Mouse (Mus musculus) midbrain, postnatal 0 days (tissue): ENCODE data around the gene Chrm3. TPM values are rescaled to one million over a fixed set of nuclear protein-coding genes. Genes with fewer than 3 reads are reported as not detected.

Experiments used
- ATAC-seq: fragments of 200-750 bp; cut with Nextera tagmentation; 2 replicates; pipeline ENCODE4 v1.8.0; 2017; ENCODE audit warnings: moderate number of reproducible peaks, mild to moderate bottlenecking, moderate TSS enrichment, moderate library complexity; ENCODE audit not compliant: low FRiP score
- DNase-seq: peaks from one replicate; pipeline ENCODE4 v3.0.0-alpha.2; 2015; ENCODE audit warnings: low spot score
- H3K27ac ChIP-seq: fragments of 300-500 bp; sonication (generic); 2 replicates; pipeline ENCODE4 v1.5.1; 2014; ENCODE audit warnings: low read depth, mild to moderate bottlenecking, low read length, mixed read lengths
- H3K27me3 ChIP-seq: fragments of 300-500 bp; sonication (generic); 2 replicates; pipeline ENCODE4 v1.6.1; 2014; ENCODE audit warnings: low read length, control low read depth, mixed read lengths; ENCODE audit not compliant: insufficient read depth
- H3K36me3 ChIP-seq: fragments of 300-500 bp; sonication (generic); 2 replicates; pipeline ENCODE4 v1.6.1; 2014; ENCODE audit warnings: low read length, control low read depth, mixed read lengths; ENCODE audit not compliant: insufficient read depth
- H3K4me1 ChIP-seq: fragments of 300-500 bp; sonication (generic); 2 replicates; pipeline ENCODE4 v1.6.1; 2014; ENCODE audit warnings: mild to moderate bottlenecking, control low read depth, antibody characterized with exemption, low read length, mixed read lengths; ENCODE audit not compliant: insufficient read depth
- H3K4me2 ChIP-seq: fragments of 300-500 bp; sonication (generic); 2 replicates; pipeline ENCODE4 v1.6.1; 2014; ENCODE audit warnings: low read depth, mild to moderate bottlenecking, low read length, mixed read lengths; ENCODE audit not compliant: poor library complexity, severe bottlenecking
- H3K4me3 ChIP-seq: fragments of 300-500 bp; sonication (generic); 2 replicates; pipeline ENCODE4 v1.5.1; 2014; ENCODE audit warnings: low read depth, mild to moderate bottlenecking, low read length, moderate library complexity
- H3K9ac ChIP-seq: fragments of 300-500 bp; sonication (generic); replicated peaks from 2 replicates; pipeline ENCODE4 v1.6.1; 2014; ENCODE audit warnings: mild to moderate bottlenecking, low read length, moderate library complexity, mixed read lengths; ENCODE audit not compliant: poor library complexity, severe bottlenecking
- H3K9me3 ChIP-seq: fragments of 300-500 bp; sonication (generic); 2 replicates; pipeline ENCODE4 v1.6.1; 2016; ENCODE audit warnings: low read length, control low read depth
- CTCF ChIP-seq: IDR thresholded peaks from 2 replicates; pipeline ENCODE4 v1.5.1; 2016; ENCODE audit warnings: antibody characterized with exemption, mild to moderate bottlenecking
- WGBS: fragments of 180-500 bp; shearing (Covaris S2); extraction: QIAGEN DNeasy Blood & Tissue Kit; methylation state at CpG from one replicate; pipeline ENCODE4 v1.1.7; 2014; 5-methylcytosine and 5-hydroxymethylcytosine counted together
- polyA plus RNA-seq: library from polyadenylated mRNA; unstranded; fragments of >200 nt; fragmentation: Nextera tagmentation; extraction: Ambion mirVana; gene quantifications from 2 replicates; pipeline ENCODE4 v1.2.1, GENCODE M21; 2015
- total RNA-seq: library from RNA; depleted of rRNA; stranded (reverse); fragments of >200 nt; gene quantifications from 2 replicates; pipeline ENCODE4 v1.2.3, GENCODE M21; 2014

Chrm3 gene
- total and polyA plus RNA-seq, 2 experiments from 2014 or later = 3.9 to 27.3 TPM

DNA sequence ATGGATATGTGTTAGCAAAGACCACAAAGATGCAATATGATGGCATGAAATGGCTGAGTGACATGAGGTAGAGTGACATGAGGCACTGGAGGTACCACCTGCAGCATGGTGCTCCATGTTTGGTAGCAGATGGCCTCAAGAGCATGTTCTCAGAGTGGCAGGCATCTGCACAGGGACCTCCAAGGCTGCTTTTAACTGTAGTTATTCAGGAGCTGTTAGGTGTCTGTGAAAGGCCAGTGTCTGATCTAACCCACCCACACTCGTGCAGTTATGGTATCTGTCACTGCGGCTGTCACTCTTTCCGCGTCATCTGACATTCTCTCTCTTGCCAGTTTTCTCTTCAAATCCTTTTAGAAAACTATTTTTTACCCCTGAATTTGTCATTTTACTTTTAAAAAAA lies 411.6 kb downstream of the Chrm3 start:
- Histone ChIP-seq H3K4me3 (no peak overlapping the region), H3K9me3 (no peaks in the 10 kb centered on the region), H3K27me3 (no peaks in the 10 kb centered on the region), H3K4me2 (no peak overlapping the region), H3K27ac (no peak overlapping the region), H3K4me1 (no peaks in the 10 kb centered on the region), H3K9ac (no peak overlapping the region), H3K36me3 (no peaks in the 10 kb centered on the region)
- 89% methylated on average over 4 of the region's 4 CpGs for WGBS
- TF ChIP-seq CTCF = no peak
- ATAC-seq = no peak
- no peak for DNase-seq

GRCm38 (mm10) chr13:9940186-9940585 lies 420.5 kb downstream of the Chrm3 start:
- ATAC-seq (no peak), DNase-seq (no peak)
- Histone ChIP-seq H3K9ac (no peak overlapping the region), H3K27me3 (no peaks in the 10 kb centered on the region), H3K27ac (no peak overlapping the region), H3K36me3 (no peaks in the 10 kb centered on the region), H3K4me3 (no peak overlapping the region), H3K4me2 (no peak overlapping the region), H3K9me3 (no peaks in the 10 kb centered on the region), H3K4me1 (no peaks in the 10 kb centered on the region)
- 90% methylated on average over 1 of the region's 1 CpGs for WGBS
- no peak for TF ChIP-seq CTCF

- TF ChIP-seq CTCF = no peak
- H3K27me3 ChIP-seq = no peaks in the 10 kb centered on the region
- no peak for DNase-seq
- WGBS = 62% methylated on average over 3 of the region's 3 CpGs
- no peaks in the 10 kb centered on the region for H3K9me3 ChIP-seq
- H3K27ac ChIP-seq = no peak overlapping the region
- H3K9ac ChIP-seq = no peak overlapping the region
- no peaks in the 10 kb centered on the region for H3K4me1 ChIP-seq
- no peak overlapping the region for H3K4me3 ChIP-seq
- no peaks in the 10 kb centered on the region for H3K36me3 ChIP-seq
- H3K4me2 ChIP-seq = no peak overlapping the region
- no peak for ATAC-seq
Measured at GRCm38 (mm10) chr13:9938798-9939485, 421.7 kb downstream of the Chrm3 start.

- H3K36me3 ChIP-seq = no peaks in the 10 kb centered on the region
- no peak overlapping the region for H3K9ac ChIP-seq
- no peak for TF ChIP-seq CTCF
- H3K4me3 ChIP-seq = no peak overlapping the region
- WGBS = 69% methylated on average over 4 of the region's 4 CpGs
- H3K9me3 ChIP-seq = no peaks in the 10 kb centered on the region
- no peaks in the 10 kb centered on the region for H3K4me1 ChIP-seq
- no peaks in the 10 kb centered on the region for H3K27me3 ChIP-seq
- no peak overlapping the region for H3K27ac ChIP-seq
- ATAC-seq = no peak
- DNase-seq = no peak
- H3K4me2 ChIP-seq = no peak overlapping the region
Measured at GRCm38 (mm10) chr13:9932714-9933113, 427.9 kb downstream of the Chrm3 start.

DNA sequence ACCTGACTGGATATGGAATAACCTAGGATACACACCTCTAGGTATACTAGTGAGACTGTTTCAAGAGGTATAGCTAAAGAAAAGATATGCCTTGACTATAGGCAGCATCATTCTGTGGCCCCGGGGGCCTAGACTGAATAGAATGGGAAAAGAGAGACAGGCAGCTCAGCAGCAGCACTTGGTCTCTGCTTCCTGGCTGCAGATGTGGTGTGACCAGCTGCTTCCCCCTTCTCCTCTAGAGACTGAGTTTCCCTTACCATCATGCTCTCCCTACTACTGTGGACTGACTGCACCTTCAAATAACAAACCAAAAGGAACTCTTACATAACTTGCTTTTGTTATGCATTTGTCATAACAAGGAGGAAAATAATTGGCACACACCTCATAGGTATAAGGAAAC lies 430.0 kb downstream of the Chrm3 start:
- no peak overlapping the region for H3K4me3 ChIP-seq
- 0 out of 2 replicates have a peak overlapping the region, but pooled peaks have one; percentile 47 for H3K27ac ChIP-seq
- H3K4me1 ChIP-seq = no peaks in the 10 kb centered on the region
- 57% methylated on average over 1 of the region's 1 CpGs for WGBS
- ATAC-seq (no peak), DNase-seq (no peak)
- H3K27me3 ChIP-seq = no peaks in the 10 kb centered on the region
- TF ChIP-seq CTCF = no peak
- H3K9me3 ChIP-seq = no peaks in the 10 kb centered on the region
- no peaks in the 10 kb centered on the region for H3K36me3 ChIP-seq
- no peak overlapping the region for H3K9ac ChIP-seq
- no peak overlapping the region for H3K4me2 ChIP-seq

- H3K4me2 ChIP-seq = no peak overlapping the region
- ATAC-seq = peak; percentile 89
- DNase-seq = peak; percentile 76
- TF ChIP-seq CTCF = no peak
- 12% methylated on average over 2 of the region's 2 CpGs for WGBS
- H3K36me3 ChIP-seq = no peaks in the 10 kb centered on the region
- H3K27ac ChIP-seq = 0 out of 2 replicates have a peak overlapping the region, but pooled peaks have one; percentile 47
- no peak overlapping the region for H3K4me3 ChIP-seq
- H3K4me1 ChIP-seq = no peaks in the 10 kb centered on the region
- H3K27me3 ChIP-seq = no peaks in the 10 kb centered on the region
- H3K9ac ChIP-seq = no peak overlapping the region
- H3K9me3 ChIP-seq = no peaks in the 10 kb centered on the region
Measured at GRCm38 (mm10) chr13:9929978-9930377, 430.7 kb downstream of the Chrm3 start.
